Mouse (Mus musculus): Measurements from ENCODE around the gene Asb18. TPM values are rescaled to one million over a fixed set of nuclear protein-coding genes. Genes with fewer than 3 reads are reported as not detected.

The Asb18 gene
- total and polyA plus RNA-seq, 3 experiments: 20.7 to 35.3 (median 22.9) TPM

GRCm38 (mm10) chr1:90050046-90050739 is 35.7 kb upstream of the Asb18 start:
- Histone ChIP-seq H3K79me2 (replicated peaks; ENCODE audit: control insufficient read depth, insufficient read depth, low read length) (no peaks in the 10 kb centered on the region), H3K4me3 (no peak overlapping the region), H3K27me3 (ENCODE audit: control insufficient read depth, insufficient read depth, low read length) (no peaks in the 10 kb centered on the region), H3K9ac (ENCODE audit: low read depth, low read length) (no peak overlapping the region), H3K36me3 (ENCODE audit: control insufficient read depth, insufficient read depth, low read length) (no peaks in the 10 kb centered on the region), H3K27ac (no peak overlapping the region), H3K4me1 (ENCODE audit: control insufficient read depth, insufficient read depth, low read length) (peaks cover 3% of the 10 kb centered on the region)
- WGBS: 55% methylated on average over 20 of the region's 20 CpGs
- TF ChIP-seq EP300 (IDR thresholded peaks at IDR 0.05; ENCODE audit: insufficient read depth, low read depth, low read length) (no peak), CTCF (IDR thresholded peaks at IDR 0.05) (no peak), POLR2A (IDR thresholded peaks at IDR 0.05; ENCODE audit: insufficient read depth, low read depth, low read length) (no peak)
- intact Hi-C loops (cut with DNase I): loop anchor here (10.0 kb wide), 1 partner anchor 315 kb away; no protein-coding TSS in a partner anchor
- no peak for DNase-seq

- DNase-seq: no peak
- Histone ChIP-seq H3K36me3 (ENCODE audit: control insufficient read depth, insufficient read depth, low read length) (no peaks in the 10 kb centered on the region), H3K4me3 (no peak overlapping the region), H3K9ac (ENCODE audit: low read depth, low read length) (no peak overlapping the region), H3K27me3 (ENCODE audit: control insufficient read depth, insufficient read depth, low read length) (no peaks in the 10 kb centered on the region), H3K4me1 (ENCODE audit: control insufficient read depth, insufficient read depth, low read length) (peaks cover 2% of the 10 kb centered on the region), H3K27ac (no peak overlapping the region), H3K79me2 (replicated peaks; ENCODE audit: control insufficient read depth, insufficient read depth, low read length) (no peaks in the 10 kb centered on the region)
- 68% methylated on average over 2 of the region's 2 CpGs for whole genome bisulfite sequencing
- intact Hi-C loops (cut with DNase I): no loop called here
- TF ChIP-seq CTCF (IDR thresholded peaks at IDR 0.05): no peak
- no peak for TF ChIP-seq POLR2A (IDR thresholded peaks at IDR 0.05; ENCODE audit: insufficient read depth, low read depth, low read length)
- TF ChIP-seq EP300 (IDR thresholded peaks at IDR 0.05; ENCODE audit: insufficient read depth, low read depth, low read length): no peak
These were observed 13.8 kb upstream of the Asb18 start for GRCm38 (mm10) chr1:90028305-90028704.

DNA sequence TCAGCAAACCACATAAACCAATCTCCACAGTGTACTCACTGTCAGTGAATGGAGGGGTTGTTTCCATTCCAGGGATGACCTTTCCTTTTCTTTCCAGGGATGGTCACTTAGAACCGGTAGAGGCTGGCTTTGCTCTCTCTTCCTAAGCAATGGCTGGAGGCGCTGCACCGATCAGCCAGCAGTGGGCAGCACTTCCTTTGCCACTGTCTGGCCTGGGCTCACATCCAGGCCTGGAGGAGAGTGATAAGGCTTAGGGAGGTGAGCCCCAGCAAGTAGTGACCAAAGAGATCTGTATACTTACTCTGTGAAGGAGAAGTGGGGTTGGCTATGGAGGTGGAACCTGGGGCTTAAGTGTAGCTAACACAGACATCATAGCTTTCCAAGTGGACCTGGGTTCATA is 12.5 kb upstream of the Asb18 start:
- peaks cover 2% of the 10 kb centered on the region for H3K4me1 ChIP-seq (ENCODE audit: control insufficient read depth, insufficient read depth, low read length)
- WGBS: 7% methylated on average over 3 of the region's 3 CpGs
- H3K27me3 ChIP-seq (ENCODE audit: control insufficient read depth, insufficient read depth, low read length): no peaks in the 10 kb centered on the region
- H3K4me3 ChIP-seq: no peak overlapping the region
- H3K27ac ChIP-seq: no peak overlapping the region
- peak; percentile 42 to 60 for DNase-seq
- intact Hi-C loops (cut with DNase I): no loop called here
- TF ChIP-seq POLR2A (IDR thresholded peaks at IDR 0.05; ENCODE audit: insufficient read depth, low read depth, low read length) (no peak), EP300 (IDR thresholded peaks at IDR 0.05; ENCODE audit: insufficient read depth, low read depth, low read length) (0 out of 2 replicates have a peak, but pooled peaks have one; percentile 35), CTCF (IDR thresholded peaks at IDR 0.05) (peak; percentile 86)
- H3K36me3 ChIP-seq (ENCODE audit: control insufficient read depth, insufficient read depth, low read length): no peaks in the 10 kb centered on the region
- H3K9ac ChIP-seq (ENCODE audit: low read depth, low read length): no peak overlapping the region
- H3K79me2 ChIP-seq (replicated peaks; ENCODE audit: control insufficient read depth, insufficient read depth, low read length): no peaks in the 10 kb centered on the region

GRCm38 (mm10) chr1:90020336-90020735 is 5.9 kb upstream of the Asb18 start:
- Histone ChIP-seq H3K4me3 (no peak overlapping the region), H3K79me2 (replicated peaks; ENCODE audit: control insufficient read depth, insufficient read depth, low read length) (no peaks in the 10 kb centered on the region), H3K9ac (ENCODE audit: low read depth, low read length) (no peak overlapping the region), H3K27me3 (ENCODE audit: control insufficient read depth, insufficient read depth, low read length) (no peaks in the 10 kb centered on the region), H3K4me1 (ENCODE audit: control insufficient read depth, insufficient read depth, low read length) (peaks cover 4% of the 10 kb centered on the region; the same call in 1 of the 2 replicates), H3K36me3 (ENCODE audit: control insufficient read depth, insufficient read depth, low read length) (no peaks in the 10 kb centered on the region), H3K27ac (no peak overlapping the region)
- no peak for TF ChIP-seq EP300 (IDR thresholded peaks at IDR 0.05; ENCODE audit: insufficient read depth, low read depth, low read length)
- TF ChIP-seq POLR2A (IDR thresholded peaks at IDR 0.05; ENCODE audit: insufficient read depth, low read depth, low read length): no peak
- TF ChIP-seq CTCF (IDR thresholded peaks at IDR 0.05): no peak
- WGBS: 76% methylated on average over 5 of the region's 5 CpGs
- no peak for DNase-seq
- intact Hi-C loops (cut with DNase I): no loop called here

DNA sequence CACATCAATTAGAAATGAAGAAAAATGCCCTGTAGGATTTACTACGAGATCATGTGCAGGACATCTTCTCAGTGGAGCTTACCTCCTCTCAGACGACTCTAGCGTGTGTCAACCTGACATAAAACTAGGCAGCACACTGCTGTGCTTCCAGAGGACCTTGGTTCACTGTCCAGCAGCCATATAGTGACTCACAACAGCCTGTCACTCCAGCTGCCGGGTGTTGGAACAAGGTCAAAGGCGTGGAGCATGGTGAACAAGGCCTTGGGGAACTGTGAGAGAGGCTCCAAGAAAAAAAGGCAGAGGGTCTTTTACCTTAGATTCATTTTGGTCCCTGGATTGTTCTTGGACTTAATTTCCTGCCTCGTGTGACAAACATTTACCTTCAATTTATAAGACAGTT is 3.6 kb upstream of the Asb18 start:
- Histone ChIP-seq H3K27me3 (ENCODE audit: control insufficient read depth, insufficient read depth, low read length) (no peaks in the 10 kb centered on the region), H3K79me2 (replicated peaks; ENCODE audit: control insufficient read depth, insufficient read depth, low read length) (no peaks in the 10 kb centered on the region), H3K36me3 (ENCODE audit: control insufficient read depth, insufficient read depth, low read length) (no peaks in the 10 kb centered on the region), H3K4me1 (ENCODE audit: control insufficient read depth, insufficient read depth, low read length) (peaks cover 5% of the 10 kb centered on the region; the same call in 1 of the 2 replicates), H3K4me3 (no peak overlapping the region), H3K27ac (no peak overlapping the region), H3K9ac (ENCODE audit: low read depth, low read length) (no peak overlapping the region)
- TF ChIP-seq CTCF (IDR thresholded peaks at IDR 0.05): no peak
- no peak for TF ChIP-seq EP300 (IDR thresholded peaks at IDR 0.05; ENCODE audit: insufficient read depth, low read depth, low read length)
- no peak for TF ChIP-seq POLR2A (IDR thresholded peaks at IDR 0.05; ENCODE audit: insufficient read depth, low read depth, low read length)
- WGBS: 49% methylated on average over 6 of the region's 6 CpGs
- no peak for DNase-seq
- intact Hi-C loops (cut with DNase I): no loop called here

- no peak for TF ChIP-seq POLR2A (IDR thresholded peaks at IDR 0.05; ENCODE audit: insufficient read depth, low read depth, low read length)
- TF ChIP-seq EP300 (IDR thresholded peaks at IDR 0.05; ENCODE audit: insufficient read depth, low read depth, low read length): no peak
- no peak for TF ChIP-seq CTCF (IDR thresholded peaks at IDR 0.05)
- no peaks in the 10 kb centered on the region for H3K36me3 ChIP-seq (ENCODE audit: control insufficient read depth, insufficient read depth, low read length)
- no peaks in the 10 kb centered on the region for H3K27me3 ChIP-seq (ENCODE audit: control insufficient read depth, insufficient read depth, low read length)
- no peak overlapping the region for H3K27ac ChIP-seq
- WGBS: 84% methylated on average over 5 of the region's 5 CpGs
- intact Hi-C loops (cut with DNase I): no loop called here
- peaks cover 5% of the 10 kb centered on the region; the same call in 1 of the 2 replicates for H3K4me1 ChIP-seq (ENCODE audit: control insufficient read depth, insufficient read depth, low read length)
- DNase-seq: no peak
- H3K9ac ChIP-seq (ENCODE audit: low read depth, low read length): no peak overlapping the region
- H3K79me2 ChIP-seq (replicated peaks; ENCODE audit: control insufficient read depth, insufficient read depth, low read length): no peaks in the 10 kb centered on the region
- H3K4me3 ChIP-seq: no peak overlapping the region
These were observed 1.2 kb downstream of the Asb18 start for GRCm38 (mm10) chr1:90013273-90013672.

Data from heart, adult 2 months (tissue).